Mouse (Mus musculus) heart, embryonic 15.5 days (tissue): ENCODE measurements around the gene Cers5. TPM values are rescaled to one million over a fixed set of nuclear protein-coding genes. Genes with fewer than 3 reads are reported as not detected.
A peak's percentile ranks its signal among the peaks of the same experiment; 100 is the strongest.

Experiments
- ATAC-seq: fragments of 200-750 bp; cut with Nextera tagmentation; replicated peaks from 2 replicates; pipeline ENCODE4 v1.8.0; 2017; ENCODE audit warnings: low read depth, moderate TSS enrichment; ENCODE audit not compliant: insufficient number of reproducible peaks, insufficient read depth, low FRiP score
- H3K27ac ChIP-seq: fragments of 300-500 bp; sonication (generic); 2 replicates; pipeline ENCODE4 v1.5.1; 2015; ENCODE audit warnings: mild to moderate bottlenecking, inconsistent platforms
- H3K27me3 ChIP-seq: fragments of 300-500 bp; sonication (generic); 2 replicates; pipeline ENCODE4 v1.6.1; 2015; ENCODE audit warnings: inconsistent platforms
- H3K36me3 ChIP-seq: fragments of 300-500 bp; sonication (generic); 2 replicates; pipeline ENCODE4 v1.6.1; 2015; ENCODE audit warnings: mild to moderate bottlenecking, inconsistent platforms
- H3K4me1 ChIP-seq: fragments of 300-500 bp; sonication (generic); replicated peaks from 2 replicates; pipeline ENCODE4 v1.6.1; 2015; ENCODE audit warnings: inconsistent platforms
- H3K4me2 ChIP-seq: fragments of 300-500 bp; sonication (generic); 2 replicates; pipeline ENCODE4 v1.6.1; 2015; ENCODE audit warnings: inconsistent platforms, mild to moderate bottlenecking, moderate library complexity
- H3K4me3 ChIP-seq: fragments of 300-500 bp; sonication (generic); 2 replicates; pipeline ENCODE4 v1.5.1; 2015; ENCODE audit warnings: mild to moderate bottlenecking, inconsistent platforms
- H3K9ac ChIP-seq: fragments of 300-500 bp; sonication (generic); 2 replicates; pipeline ENCODE4 v1.6.1; 2015; ENCODE audit warnings: mild to moderate bottlenecking, inconsistent platforms
- H3K9me3 ChIP-seq: fragments of 300-500 bp; sonication (generic); replicated peaks from 2 replicates; pipeline ENCODE4 v1.6.1; 2016; ENCODE audit warnings: inconsistent platforms
- WGBS: fragments of 180-500 bp; shearing (Covaris S2); methylation state at CpG from one replicate; pipeline ENCODE4 v1.1.7; 2015; ENCODE audit warnings: mixed read lengths; 5-methylcytosine and 5-hydroxymethylcytosine counted together
- polyA plus RNA-seq: library from polyadenylated mRNA; unstranded; fragments of >200 nt; fragmentation: Nextera tagmentation; extraction: Ambion mirVana; gene quantifications from 2 replicates; pipeline ENCODE4 v1.2.1, GENCODE M21; 2015

Cers5 gene
- polyA plus RNA-seq, 1 experiment from 2014 or later, result 47.6 TPM

DNA sequence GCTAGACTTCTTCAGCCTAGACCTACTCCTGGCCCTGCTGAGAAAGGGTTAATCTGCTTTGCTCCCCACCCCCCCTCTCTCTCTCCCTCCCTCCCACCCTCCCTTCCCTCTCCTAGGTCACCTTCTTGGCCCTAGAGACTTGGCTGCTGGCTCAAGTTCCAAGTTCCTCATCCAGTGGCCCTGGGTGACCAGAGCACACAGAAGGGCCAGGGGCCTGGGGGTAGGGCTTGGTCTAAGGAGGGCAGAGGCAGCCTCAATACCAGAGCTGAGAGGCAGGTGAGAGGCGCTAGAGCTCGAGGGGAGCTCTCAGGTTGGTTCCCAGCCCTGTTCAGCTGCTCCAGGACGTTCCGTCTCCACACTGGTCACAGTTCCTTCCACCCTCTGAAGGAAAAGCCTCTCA lies 81.8 kb downstream of the Cers5 start:
- 27% methylated on average over 4 of the region's 4 CpGs for WGBS
- Histone ChIP-seq H3K27me3 (peaks cover 21% of the 10 kb centered on the region), H3K9me3 (no peaks in the 10 kb centered on the region), H3K36me3 (no peaks in the 10 kb centered on the region), H3K27ac (no peak overlapping the region), H3K4me1 (peaks cover 8% of the 10 kb centered on the region; the same call in 1 of the 2 replicates), H3K9ac (no peak overlapping the region), H3K4me3 (no peak overlapping the region), H3K4me2 (no peak overlapping the region)
- ATAC-seq, result no peak

DNA sequence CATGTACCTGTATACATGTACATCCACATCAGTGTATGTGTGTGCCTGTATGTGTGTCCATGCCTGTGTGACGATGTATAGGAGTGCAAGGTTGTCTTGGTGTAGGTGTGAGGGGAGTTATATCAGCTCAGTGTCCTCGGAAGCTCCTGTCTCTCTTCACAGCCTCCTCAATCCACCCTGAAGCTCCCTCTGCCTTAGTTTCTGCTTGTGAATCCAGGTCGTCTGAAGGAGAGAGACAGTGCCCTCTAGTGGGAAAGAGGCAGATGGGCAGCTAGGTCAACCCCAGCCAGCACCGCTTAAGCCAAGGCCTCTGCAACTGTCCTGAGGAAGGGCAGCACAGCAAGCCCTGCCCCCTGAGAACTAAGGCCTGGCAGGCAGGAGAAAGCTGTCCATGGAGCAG lies 84.0 kb downstream of the Cers5 start:
- Histone ChIP-seq H3K9me3 (no peaks in the 10 kb centered on the region), H3K36me3 (no peaks in the 10 kb centered on the region), H3K27me3 (peaks cover 26% of the 10 kb centered on the region), H3K4me2 (no peak overlapping the region), H3K4me1 (0 out of 2 replicates have a peak, but pooled peaks cover 3% of the 10 kb centered on the region), H3K9ac (no peak overlapping the region), H3K4me3 (no peak overlapping the region), H3K27ac (no peak overlapping the region)
- 0 out of 2 replicates have a peak, but pooled peaks have one; percentile 22 for ATAC-seq
- 8% methylated on average over 4 of the region's 4 CpGs for WGBS

Other genes with a start within 250 kb of the Cers5 start
- 0.28 and 0.33 TPM in 2 replicates for gene Faim2, start 244.7 kb downstream of the Cers5 start, polyA plus RNA-seq
- not detected in 2 replicates for gene Aqp2, start 193.8 kb downstream of the Cers5 start, polyA plus RNA-seq
- gene Aqp5, start 182.1 kb downstream of the Cers5 start, polyA plus RNA-seq, result 0.72 and 2.7 TPM in 2 replicates
- not detected in 2 replicates for gene Aqp6, start 171.5 kb downstream of the Cers5 start, polyA plus RNA-seq
- gene Racgap1, start 121.2 kb downstream of the Cers5 start, polyA plus RNA-seq, result 112 and 125 TPM in 2 replicates
- 1.4 and 2.4 TPM in 2 replicates for gene Asic1, start 102.5 kb downstream of the Cers5 start, polyA plus RNA-seq
- 17.7 and 24.7 TPM in 2 replicates for gene Smarcd1, start 70.8 kb downstream of the Cers5 start, polyA plus RNA-seq
- gene Gm17349, start 67.4 kb downstream of the Cers5 start, polyA plus RNA-seq, result not detected in 2 replicates
- 1.6 and 2.2 TPM in 2 replicates for gene Gpd1, start 55.4 kb downstream of the Cers5 start, polyA plus RNA-seq
- 185 and 187 TPM in 2 replicates for gene Cox14, start 47.3 kb downstream of the Cers5 start, polyA plus RNA-seq
- 17.9 and 23.9 TPM in 2 replicates for gene Lima1, start 102.6 kb upstream of the Cers5 start, polyA plus RNA-seq
- gene Fam186a, start 194.2 kb upstream of the Cers5 start, polyA plus RNA-seq, result not detected in 2 replicates
- 25.4 and 26.8 TPM in 2 replicates for gene Larp4, start 197.2 kb upstream of the Cers5 start, polyA plus RNA-seq